Mouse (Mus musculus) layer of hippocampus, adult 6 months (tissue): Measurements from ENCODE around the gene Cpt1b. TPM values are rescaled to one million over a fixed set of nuclear protein-coding genes. Genes with fewer than 3 reads are reported as not detected.

Experiments used
- long read RNA-seq, 2 experiments: library from polyadenylated mRNA; unstranded; transcript quantifications; one replicate each; pipeline ENCODE4 v2.0.0; 2019 to 2020
- polyA plus RNA-seq: library from polyadenylated mRNA; unstranded; fragments of <200 nt; fragmentation: Nextera tagmentation; gene quantifications from 2 replicates; pipeline ENCODE4 v1.2.3, GENCODE M21; 2021

Cpt1b gene
- polyA plus RNA-seq, result 0.16 and 0.46 TPM in 2 replicates
- long read RNA-seq, experiment 1, partial matches to known transcripts, result 1 of 2 reads
- long read RNA-seq, experiment 1, other reads (novel, unspliced or antisense), result 1 of 2 reads
- long read RNA-seq, experiment 2, partial matches to known transcripts, result 2 of 4 reads
- long read RNA-seq, experiment 2, other reads (novel, unspliced or antisense), result 0 of 4 reads

DNA sequence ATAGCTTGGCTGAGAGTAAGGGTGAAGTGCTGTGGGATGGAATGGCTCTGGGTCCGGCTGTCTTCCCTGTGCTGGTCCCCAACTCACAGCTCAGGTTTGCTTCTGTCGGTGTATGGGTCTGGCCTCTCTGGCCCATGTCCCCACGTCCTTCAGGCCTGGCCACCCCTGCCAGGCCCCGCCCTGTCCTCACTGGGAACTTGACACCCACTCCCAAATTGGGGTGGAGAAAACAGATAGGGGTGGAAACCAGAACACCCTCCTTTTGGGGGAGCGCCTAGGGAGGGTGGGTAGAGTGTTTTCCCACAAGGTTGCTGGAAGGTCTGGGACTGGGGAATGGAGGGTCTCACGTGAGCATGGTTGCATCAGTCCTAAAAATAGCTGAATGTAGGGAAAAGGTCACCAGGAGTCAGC, at the start of gene Cpt1b:
Gene Cpt1b, minus strand, starts transcription at position 153 of the 411 bp plus-strand sequence.

GRCm38 (mm10) chr15:89453865-89454478, 28.3 kb upstream of the Cpt1b start, which contains the start of gene Mapk8ip2:
TSS of gene Mapk8ip2 (plus strand) at chr15:89453913.

GRCm38 (mm10) chr15:89429352-89430221, 3.9 kb upstream of the Cpt1b start, which contains the start of the genes C730034F03Rik, Gm44502 and Chkb:
TSS of gene C730034F03Rik (plus strand) at chr15:89429589.
TSS of gene Gm44502 (minus strand) at chr15:89429696.
TSS of gene Chkb (minus strand) at chr15:89429908.

DNA sequence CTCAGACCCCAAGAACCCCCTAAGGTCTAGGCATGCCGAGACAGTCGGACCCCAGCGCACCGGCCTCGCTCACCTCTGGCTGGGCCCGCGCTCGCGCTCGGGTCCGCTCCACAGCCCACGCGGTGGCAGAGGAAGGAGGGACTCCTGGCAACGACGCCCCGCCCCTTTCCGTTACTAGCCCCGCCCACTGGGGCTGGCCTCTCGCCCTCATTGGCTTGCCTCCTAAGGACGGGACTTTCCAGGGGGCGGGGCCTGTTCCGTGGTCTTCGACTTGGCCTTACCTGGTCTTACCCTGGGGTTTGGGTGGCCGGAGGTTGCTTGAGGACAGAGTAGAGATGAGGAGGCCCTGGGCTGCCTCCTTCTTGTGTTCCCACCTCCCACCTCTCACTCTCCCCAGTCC, 15.5 kb downstream of the Cpt1b start, which contains the start of gene Syce3:
Gene Syce3, minus strand, starts transcription at position 386 of the 400 bp plus-strand sequence.

DNA sequence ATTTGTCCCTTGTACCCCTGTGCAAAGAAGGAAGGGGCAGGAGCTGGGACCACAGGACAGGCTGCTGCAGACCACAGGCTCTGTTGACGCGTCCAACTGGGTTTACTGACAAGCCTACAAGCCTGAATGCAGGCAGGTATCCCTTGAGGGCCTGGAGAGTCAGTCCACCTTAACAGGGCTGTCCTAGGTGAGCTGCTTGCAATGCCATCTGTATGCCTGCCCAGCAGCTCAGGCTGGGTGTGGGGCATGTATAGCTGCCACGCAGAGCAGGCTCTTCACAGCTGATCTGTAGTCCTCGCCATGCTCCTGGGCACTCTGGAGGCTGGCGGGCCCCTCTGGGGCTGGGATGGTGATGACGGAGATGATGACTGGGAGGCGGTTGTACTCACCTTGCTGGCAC, 41.0 kb downstream of the Cpt1b start, which contains the start of gene Klhdc7b:
Gene Klhdc7b, plus strand, starts transcription at position 301 of the 400 bp plus-strand sequence.

DNA sequence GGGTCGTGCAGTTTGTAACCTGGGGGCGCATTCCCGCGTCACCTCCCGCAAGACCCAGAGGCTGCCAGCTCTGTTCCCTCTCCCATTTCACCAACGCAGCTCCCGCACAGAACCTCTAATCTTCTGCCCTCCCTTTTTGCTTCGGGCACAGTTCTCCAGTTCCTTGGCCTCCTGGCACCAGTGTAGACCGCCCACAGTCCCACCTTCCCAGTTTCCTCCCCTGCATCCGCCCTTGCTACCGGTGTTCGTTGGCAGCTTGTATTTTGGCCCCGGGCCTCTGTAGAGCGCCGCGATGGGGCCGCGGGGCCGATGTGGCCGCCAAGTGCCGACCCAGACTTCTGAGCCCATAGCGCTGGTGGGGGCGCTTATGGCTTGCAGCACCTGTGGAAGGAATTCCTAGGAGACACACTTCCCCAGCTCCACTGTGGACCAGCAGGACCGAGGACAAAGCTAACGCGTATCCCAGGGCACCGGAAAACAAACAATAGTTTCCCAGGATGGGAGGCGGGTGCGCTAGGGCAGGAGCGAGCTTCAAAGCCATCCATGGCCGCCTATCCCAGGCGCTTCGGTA, 46.7 kb downstream of the Cpt1b start, which contains the start of gene Odf3b:
Gene Odf3b, minus strand, starts transcription at position 452 of the 571 bp plus-strand sequence.

DNA sequence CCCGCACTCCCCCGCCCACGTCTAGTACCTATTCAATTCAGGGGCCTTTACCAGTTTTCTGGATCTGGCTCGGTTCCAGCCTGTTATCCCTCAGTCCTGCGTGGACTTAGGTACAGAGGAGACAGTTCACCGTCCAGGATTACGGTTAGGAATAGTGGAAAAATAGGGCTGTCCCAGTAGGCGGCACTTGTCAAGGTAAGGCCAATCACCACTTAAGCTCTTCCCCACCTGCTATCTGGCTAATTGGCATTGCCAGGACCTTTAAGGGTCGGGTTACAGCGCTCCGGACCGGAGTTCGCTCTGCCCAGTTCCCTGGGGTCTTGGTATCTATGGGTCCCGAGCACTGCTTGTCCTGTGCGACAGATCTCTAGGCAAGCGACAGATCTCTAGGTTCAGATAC, 48.7 kb downstream of the Cpt1b start, which contains the start of gene Tymp:
Gene Tymp, minus strand, starts transcription at position 83 of the 400 bp plus-strand sequence.

GRCm38 (mm10) chr15:89373762-89374248, 51.9 kb downstream of the Cpt1b start, which contains the start of gene Sco2:
TSS of gene Sco2 (minus strand) at chr15:89373846.

Other genes with a start within 250 kb of the Cpt1b start
- 17.0 and 24.8 TPM in 2 replicates for gene Plxnb2, start 245.1 kb downstream of the Cpt1b start, polyA plus RNA-seq
- 11.3 and 11.9 TPM in 2 replicates for gene Dennd6b, start 229.4 kb downstream of the Cpt1b start, polyA plus RNA-seq
- 91.7 and 92.3 TPM in 2 replicates for gene Ppp6r2, start 214.3 kb downstream of the Cpt1b start, polyA plus RNA-seq
- gene Sbf1, start 110.6 kb downstream of the Cpt1b start, polyA plus RNA-seq, result 100 and 139 TPM in 2 replicates
- not detected in 2 replicates for gene Adm2, start 103.1 kb downstream of the Cpt1b start, polyA plus RNA-seq
- not detected in 2 replicates for gene Miox, start 91.5 kb downstream of the Cpt1b start, polyA plus RNA-seq
- gene Lmf2, start 70.2 kb downstream of the Cpt1b start, polyA plus RNA-seq, result 9.0 and 10.3 TPM in 2 replicates
- 68.4 and 73.8 TPM in 2 replicates for gene Ncaph2, start 70.1 kb downstream of the Cpt1b start, polyA plus RNA-seq
- 53.7 and 59.4 TPM in 2 replicates for gene Sco2, start 52.0 kb downstream of the Cpt1b start, polyA plus RNA-seq
- gene Tymp, start 48.8 kb downstream of the Cpt1b start, polyA plus RNA-seq, result 5.7 and 7.5 TPM in 2 replicates
- gene Odf3b, start 46.6 kb downstream of the Cpt1b start, polyA plus RNA-seq, result 4.6 and 7.3 TPM in 2 replicates
- 0.18 and 0.36 TPM in 2 replicates for gene Klhdc7b, start 40.9 kb downstream of the Cpt1b start, polyA plus RNA-seq
- not detected in 2 replicates for gene Syce3, start 15.4 kb downstream of the Cpt1b start, polyA plus RNA-seq
- 2.9 and 3.1 TPM in 2 replicates for gene C730034F03Rik, start 3.7 kb upstream of the Cpt1b start, polyA plus RNA-seq
- not detected in 2 replicates for gene Gm44502, start 3.8 kb upstream of the Cpt1b start, polyA plus RNA-seq
- 26.6 and 31.1 TPM in 2 replicates for gene Chkb, start 4.0 kb upstream of the Cpt1b start, polyA plus RNA-seq
- gene Mapk8ip2, start 28.1 kb upstream of the Cpt1b start, polyA plus RNA-seq, result 48.0 and 53.4 TPM in 2 replicates
- 20.7 and 22.6 TPM in 2 replicates for gene Arsa, start 51.6 kb upstream of the Cpt1b start, polyA plus RNA-seq
- 3.9 and 5.5 TPM in 2 replicates for gene Shank3, start 73.8 kb upstream of the Cpt1b start, polyA plus RNA-seq
- 0.19 TPM in 1 of 2 replicates, not detected in the other for gene Acr, start 142.5 kb upstream of the Cpt1b start, polyA plus RNA-seq
- gene Rabl2, start 166.1 kb upstream of the Cpt1b start, polyA plus RNA-seq, result 16.6 and 19.0 TPM in 2 replicates